Mouse (Mus musculus) left cerebral cortex, adult 2 months (tissue): ENCODE results near the gene Pim3. TPM values are rescaled to one million over a fixed set of nuclear protein-coding genes. Genes with fewer than 3 reads are reported as not detected.

Experiments used
- DNase-seq, 2 experiments: peaks; one replicate each; pipeline ENCODE4 v3.0.0; 2021 to 2022; ENCODE audit warnings: low spot score in 2 of 2, mixed read lengths in 1 of 2; ENCODE audit errors: extremely low spot score in 1 of 2
- H3K27ac ChIP-seq: fragments of 200-600 bp; 2 replicates; pipeline ENCODE4 v1.8.1; 2022
- H3K4me3 ChIP-seq: fragments of 200-600 bp; 2 replicates; pipeline ENCODE4 v1.8.1; 2022
- CTCF ChIP-seq: fragments of 200-600 bp; IDR thresholded peaks from 2 replicates; pipeline ENCODE4 v1.8.1; 2022; ENCODE audit warnings: antibody characterized with exemption, mild to moderate bottlenecking, moderate library complexity
- intact Hi-C: fragments of 180-260 bp; cut with DNase I; formaldehyde crosslinking; loops from one replicate; pipeline ENCODE4 v1.15.1; 2025
- total RNA-seq, 2 experiments: library from RNA; stranded (reverse); gene quantifications; 2 replicates each; pipeline ENCODE4 v1.2.3; 2021

Pim3 gene
- total RNA-seq, 2 experiments from 2014 or later, result 46.8 to 50.0 TPM

- Histone ChIP-seq H3K27ac (no peak overlapping the region), H3K4me3 (no peak overlapping the region)
- DNase-seq, result no peak
- intact Hi-C loops, result no loop called here
- no peak for TF ChIP-seq CTCF
Observed at GRCm38 (mm10) chr15:88874061-88874460, 12.1 kb downstream of the Pim3 start.

GRCm38 (mm10) chr15:88874477-88874876, 12.5 kb downstream of the Pim3 start:
- Histone ChIP-seq H3K27ac (no peak overlapping the region), H3K4me3 (no peak overlapping the region)
- no peak for DNase-seq
- TF ChIP-seq CTCF, result no peak
- intact Hi-C loops, result no loop called here

GRCm38 (mm10) chr15:88875625-88876081, 13.7 kb downstream of the Pim3 start:
- no peak for DNase-seq
- intact Hi-C loops, result loop anchor here (1.0 to 2.0 kb wide), 2 partner anchors 45 to 47 kb away; no protein-coding TSS in a partner anchor
- no peak for TF ChIP-seq CTCF
- H3K27ac ChIP-seq, result no peak overlapping the region
- H3K4me3 ChIP-seq, result no peak overlapping the region

GRCm38 (mm10) chr15:88876155-88877020, 14.4 kb downstream of the Pim3 start:
- intact Hi-C loops, result loop anchor here (1.0 to 2.0 kb wide), 2 partner anchors 44 to 48 kb away; no protein-coding TSS in a partner anchor

GRCm38 (mm10) chr15:88877021-88877400, 15.0 kb downstream of the Pim3 start:
- intact Hi-C loops, result loop anchor here (2.0 kb wide), 1 partner anchor 44 kb away; no protein-coding TSS in a partner anchor
- H3K27ac ChIP-seq, result no peak overlapping the region
- no peak overlapping the region for H3K4me3 ChIP-seq
- no peak for TF ChIP-seq CTCF
- DNase-seq, result no peak

More at GRCm38 (mm10) chr15:88876155-88877020, 14.4 kb downstream of the Pim3 start:
- no peak overlapping the region for H3K4me3 ChIP-seq
- DNase-seq, result peak; percentile 71 to 77
- peak; percentile 93 for TF ChIP-seq CTCF
- H3K27ac ChIP-seq, result peak overlapping the region; percentile 5

- intact Hi-C loops, result no loop called here
- H3K4me3 ChIP-seq, result no peak overlapping the region
- H3K27ac ChIP-seq, result no peak overlapping the region
- no peak for DNase-seq
- no peak for TF ChIP-seq CTCF
Observed at GRCm38 (mm10) chr15:88881253-88882044, 19.5 kb downstream of the Pim3 start.

GRCm38 (mm10) chr15:88882851-88883250, 20.9 kb downstream of the Pim3 start:
- no peak for TF ChIP-seq CTCF
- no peak for DNase-seq
- intact Hi-C loops, result no loop called here
- no peak overlapping the region for H3K4me3 ChIP-seq
- no peak overlapping the region for H3K27ac ChIP-seq

- no peak for DNase-seq
- intact Hi-C loops, result no loop called here
- no peak overlapping the region for H3K4me3 ChIP-seq
- H3K27ac ChIP-seq, result no peak overlapping the region
- TF ChIP-seq CTCF, result no peak
Observed at GRCm38 (mm10) chr15:88883342-88883741, 21.4 kb downstream of the Pim3 start.

GRCm38 (mm10) chr15:88885376-88885775, 23.4 kb downstream of the Pim3 start:
- no peak for DNase-seq
- intact Hi-C loops, result no loop called here
- Histone ChIP-seq H3K27ac (no peak overlapping the region), H3K4me3 (no peak overlapping the region)
- no peak for TF ChIP-seq CTCF

- Histone ChIP-seq H3K4me3 (no peak overlapping the region), H3K27ac (no peak overlapping the region)
- no peak for TF ChIP-seq CTCF
- no peak for DNase-seq
- intact Hi-C loops, result no loop called here
Observed at GRCm38 (mm10) chr15:88889032-88889431, 27.0 kb downstream of the Pim3 start.

- TF ChIP-seq CTCF, result no peak; the same call in 1 of the 2 replicates
- Histone ChIP-seq H3K4me3 (peak overlapping the region; percentile 54; the same call in 1 of the 2 replicates), H3K27ac (0 out of 2 replicates have a peak overlapping the region, but pooled peaks have one; percentile 81)
- no peak for DNase-seq
- intact Hi-C loops, result no loop called here
Observed at GRCm38 (mm10) chr15:88889994-88890393, 28.0 kb downstream of the Pim3 start.
